Mouse (Mus musculus): ENCODE data around the gene Copz2.

Gene Copz2

DNA sequence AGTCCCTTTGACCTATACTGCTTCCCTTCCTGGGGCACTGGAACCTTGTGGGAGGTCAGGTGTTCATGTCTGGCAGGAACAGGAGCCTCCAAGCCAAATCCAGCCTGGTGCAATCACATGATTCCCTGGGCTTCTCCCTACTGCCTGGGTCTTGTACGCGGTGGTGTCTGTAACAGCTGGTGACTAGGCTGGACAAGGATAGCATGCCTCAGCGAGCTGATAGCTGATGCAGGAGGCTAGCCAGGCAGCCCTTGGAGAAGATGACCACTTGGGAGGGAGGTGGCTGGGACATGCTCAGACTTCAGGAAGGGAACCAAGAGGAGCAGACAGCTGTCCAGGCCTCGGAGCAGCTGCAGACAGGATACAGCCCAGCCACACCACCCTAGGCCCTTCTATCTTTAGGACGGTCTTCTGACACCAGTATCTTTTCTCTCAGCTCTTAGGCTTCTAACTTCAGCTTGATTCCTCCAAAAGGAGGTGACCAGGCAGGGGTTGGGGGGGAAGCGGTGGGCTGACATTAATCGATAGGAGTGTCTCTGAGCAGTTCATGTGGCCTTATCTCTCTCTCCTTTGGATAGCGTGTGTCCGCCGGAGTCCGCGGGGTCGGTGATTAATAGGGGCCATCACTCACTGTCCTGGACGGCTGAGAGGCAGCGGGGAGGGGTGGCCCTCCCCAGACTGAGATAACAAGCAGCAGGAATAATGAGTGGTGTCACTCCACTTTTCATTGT is 56.9 kb downstream of the Copz2 start:
- DNase-seq (ENCODE audit: low spot score) = no peak

DNA sequence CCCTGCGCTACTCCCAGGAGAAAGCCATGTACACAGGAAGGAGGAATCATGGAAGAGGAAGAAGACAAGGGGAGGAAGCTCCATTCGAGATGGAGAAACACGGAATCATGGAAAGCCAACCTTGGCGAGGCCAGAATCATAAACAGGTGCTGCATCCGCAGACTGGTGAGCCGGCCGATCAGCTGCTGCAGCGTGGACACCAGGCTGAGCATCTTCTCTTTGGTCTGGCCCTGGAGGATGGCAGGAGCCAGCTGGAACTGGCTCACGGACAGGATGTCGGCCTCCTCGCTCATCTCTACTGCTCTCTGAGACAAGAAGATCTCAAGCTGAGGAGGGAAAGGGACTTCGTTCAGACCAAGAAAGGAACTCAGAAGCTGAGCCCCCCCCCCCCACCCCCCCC is 58.9 kb downstream of the Copz2 start:
- DNase-seq (ENCODE audit: low spot score) = no peak

DNA sequence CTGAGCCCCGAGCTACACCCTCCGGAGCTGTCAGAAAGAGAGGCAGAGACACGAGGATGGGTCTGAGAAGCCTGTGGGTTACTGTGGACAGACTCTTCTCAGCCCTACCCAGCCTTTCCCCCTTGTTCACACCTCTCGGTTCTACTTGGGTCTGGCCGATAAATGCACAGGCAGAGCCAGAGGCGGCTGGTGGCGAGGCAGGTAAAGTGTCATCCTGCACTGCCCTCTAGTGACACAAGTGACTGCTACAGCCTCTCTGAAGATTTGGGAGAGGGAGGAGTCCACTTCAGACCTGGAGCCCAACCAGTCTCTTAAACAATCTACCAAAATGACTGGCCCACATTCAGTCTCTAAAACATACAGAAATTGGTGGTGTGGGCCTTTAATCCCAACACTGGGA is 60.3 kb downstream of the Copz2 start:
- DNase-seq (ENCODE audit: low spot score) = peak; percentile 67
